Mouse (Mus musculus) embryonic fibroblast, embryonic 13.5 days (primary cell): ENCODE data around the gene Gm3755. TPM values are rescaled to one million over a fixed set of nuclear protein-coding genes. Genes with fewer than 3 reads are reported as not detected.
"Not testable (repeated sequence)": the region's sequence is repeated elsewhere in the genome, so short reads cannot be mapped to it uniquely, and the experiment has no call there.

ENCODE experiments used
- H3K27ac ChIP-seq: 2 replicates; pipeline ENCODE4 v1.5.1; 2012; ENCODE audit warnings: low read length, control low read depth, inconsistent platforms; ENCODE audit not compliant: insufficient read depth
- H3K4me1 ChIP-seq: 2 replicates; pipeline ENCODE4 v1.6.1; 2011; ENCODE audit warnings: low read length; ENCODE audit not compliant: control insufficient read depth, insufficient read depth
- H3K4me3 ChIP-seq: 2 replicates; pipeline ENCODE4 v1.5.1; 2011; ENCODE audit warnings: mild to moderate bottlenecking, control low read depth, low read length; ENCODE audit not compliant: insufficient read depth
- polyA plus RNA-seq: library from polyadenylated mRNA; stranded (reverse); fragments of >200 nt; gene quantifications from 2 replicates; pipeline ENCODE4 v1.2.4, GENCODE M21; 2011; ENCODE audit warnings: low read depth; ENCODE audit not compliant: missing spikeins, insufficient read length

Gene Gm3755
- polyA plus RNA-seq, result not detected in 2 replicates

DNA sequence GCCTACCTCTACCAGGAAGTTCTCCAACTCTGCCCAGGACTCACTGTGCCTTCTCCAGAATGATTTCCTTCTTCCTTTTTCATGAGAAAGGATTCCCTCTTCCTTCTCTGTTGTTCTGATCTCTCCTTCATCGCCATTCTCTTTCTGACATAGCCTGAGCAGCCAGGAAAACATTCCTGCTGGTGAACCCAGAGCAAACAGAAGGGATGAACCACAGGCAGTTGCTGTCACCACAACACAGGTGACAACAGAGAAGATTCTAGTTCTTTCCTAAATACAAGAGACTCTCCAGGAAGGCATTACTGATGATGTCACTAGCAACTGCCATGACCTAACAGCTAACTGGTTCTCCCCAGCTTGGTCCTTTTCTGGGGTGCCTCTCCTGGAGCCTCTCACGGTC lies at the start of gene Gm3755:
Gene Gm3755, minus strand, starts transcription at position 101 of the 400 bp plus-strand sequence.
- H3K27ac ChIP-seq, H3K4me3 ChIP-seq, H3K4me1 ChIP-seq: not testable (repeated sequence)

- H3K27ac ChIP-seq, H3K4me1 ChIP-seq, H3K4me3 ChIP-seq: not testable (repeated sequence)
These were observed 38.0 kb upstream of the Gm3755 start for GRCm38 (mm10) chr14:7488731-7489130.

GRCm38 (mm10) chr14:7483662-7484061 lies 32.9 kb upstream of the Gm3755 start, which contains the start of gene Gm3752:
Gene Gm3752 (minus strand): TSS chr14:7483762.
- not testable (repeated sequence) for H3K27ac ChIP-seq, H3K4me1 ChIP-seq, H3K4me3 ChIP-seq

DNA sequence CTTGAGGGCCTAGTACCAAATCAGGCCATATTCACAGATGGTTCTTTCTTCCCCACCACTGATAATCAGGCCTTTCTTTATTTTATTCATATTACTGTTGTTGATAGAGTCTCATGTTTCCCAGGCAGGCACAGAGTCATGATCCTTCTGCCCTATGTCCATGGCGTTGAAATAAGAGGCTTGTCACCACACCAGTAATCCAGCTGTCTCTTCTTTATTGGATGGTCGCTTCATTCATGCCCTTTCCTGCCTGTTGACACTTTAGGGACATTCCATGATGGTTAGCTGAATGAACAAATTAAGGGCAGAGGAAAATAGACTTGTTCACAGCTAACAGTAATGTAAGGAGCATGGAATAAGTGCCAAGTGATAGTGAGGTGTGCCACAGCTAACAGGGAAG lies 28.2 kb downstream of the Gm3755 start:
- not testable (repeated sequence) for H3K4me1 ChIP-seq, H3K27ac ChIP-seq, H3K4me3 ChIP-seq

Other genes with a start within 250 kb of the Gm3755 start
- not detected in 2 replicates for gene Gm3727, start 186.2 kb downstream of the Gm3755 start, polyA plus RNA-seq
- not detected in 2 replicates for gene Gm3739, start 135.9 kb downstream of the Gm3755 start, polyA plus RNA-seq
- not detected in 2 replicates for gene Gm5797, start 118.5 kb downstream of the Gm3755 start, polyA plus RNA-seq
- gene Gm8374, start 85.8 kb downstream of the Gm3755 start, polyA plus RNA-seq, result not detected in 2 replicates
- 0.58 TPM in 1 of 2 replicates, not detected in the other for gene Gm3752, start 32.8 kb upstream of the Gm3755 start, polyA plus RNA-seq
- gene Gm3558, start 117.6 kb upstream of the Gm3755 start, polyA plus RNA-seq, result not detected in 2 replicates
- gene Gm10338, start 144.7 kb upstream of the Gm3755 start, polyA plus RNA-seq, result not detected in 2 replicates
- gene Gm10128, start 193.1 kb upstream of the Gm3755 start, polyA plus RNA-seq, result not detected in 2 replicates